Mouse (Mus musculus): Measurements from ENCODE around the gene 6820408C15Rik.

DNA sequence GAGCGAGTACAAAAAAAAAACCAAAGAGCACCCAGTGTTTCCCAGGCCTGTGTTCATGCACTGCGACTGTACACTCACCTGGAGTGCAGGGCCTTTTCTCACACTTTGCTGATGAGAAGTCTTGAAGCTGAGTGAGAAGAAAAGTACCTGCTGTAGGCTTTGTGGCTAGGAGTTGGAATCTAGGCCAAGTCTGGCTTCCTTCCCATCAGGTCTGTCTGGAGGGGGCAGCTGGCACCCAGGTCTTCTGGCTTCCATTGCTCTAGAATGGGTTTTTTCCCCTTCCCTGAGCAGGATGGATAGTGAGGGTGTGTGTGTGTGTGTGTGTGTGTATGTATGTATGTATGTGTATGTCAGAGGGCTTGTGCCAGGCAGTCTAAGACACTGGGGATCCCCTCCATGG lies 24.4 kb downstream of the 6820408C15Rik start:
- TF ChIP-seq CTCF (IDR thresholded peaks at IDR 0.05; ENCODE audit: low read depth, low read length) (no peak), POLR2A (IDR thresholded peaks at IDR 0.05; ENCODE audit: borderline replicate concordance, low read depth, low read length) (no peak)
